Mouse (Mus musculus) lung, embryonic 15.5 days (tissue): Measurements from ENCODE around the gene Zbtb46. TPM values are rescaled to one million over a fixed set of nuclear protein-coding genes. Genes with fewer than 3 reads are reported as not detected.

ENCODE experiments used
- ATAC-seq: fragments of 200-750 bp; cut with Nextera tagmentation; 2 replicates; pipeline ENCODE4 v1.8.0; 2017; ENCODE audit warnings: moderate number of reproducible peaks, borderline replicate concordance; ENCODE audit not compliant: low FRiP score, low TSS enrichment; ENCODE audit errors: extremely low read depth
- H3K27ac ChIP-seq: fragments of 300-500 bp; sonication (generic); 2 replicates; pipeline ENCODE4 v1.5.1; 2015; ENCODE audit warnings: moderate library complexity, mild to moderate bottlenecking, inconsistent platforms
- H3K27me3 ChIP-seq: fragments of 300-500 bp; sonication (generic); 2 replicates; pipeline ENCODE4 v1.6.1; 2015; ENCODE audit warnings: inconsistent platforms
- H3K36me3 ChIP-seq: fragments of 300-500 bp; sonication (generic); 2 replicates; pipeline ENCODE4 v1.6.1; 2015; ENCODE audit warnings: inconsistent platforms
- H3K4me1 ChIP-seq: fragments of 300-500 bp; sonication (generic); 2 replicates; pipeline ENCODE4 v1.6.1; 2015; ENCODE audit warnings: inconsistent platforms
- H3K4me2 ChIP-seq: fragments of 300-500 bp; sonication (generic); 2 replicates; pipeline ENCODE4 v1.6.1; 2015; ENCODE audit warnings: inconsistent platforms, mild to moderate bottlenecking, moderate library complexity
- H3K4me3 ChIP-seq: fragments of 300-500 bp; sonication (generic); 2 replicates; pipeline ENCODE4 v1.5.1; 2015; ENCODE audit warnings: mild to moderate bottlenecking, inconsistent platforms
- H3K9ac ChIP-seq: fragments of 300-500 bp; sonication (generic); 2 replicates; pipeline ENCODE4 v1.6.1; 2015; ENCODE audit warnings: inconsistent platforms
- H3K9me3 ChIP-seq: fragments of 300-500 bp; sonication (generic); 2 replicates; pipeline ENCODE4 v1.6.1; 2016; ENCODE audit warnings: inconsistent platforms
- WGBS: fragments of 180-500 bp; shearing (Covaris S2); methylation state at CpG from one replicate; pipeline ENCODE4 v1.1.7; 2015; 5-methylcytosine and 5-hydroxymethylcytosine counted together
- polyA plus RNA-seq: library from polyadenylated mRNA; unstranded; fragments of >200 nt; fragmentation: Nextera tagmentation; extraction: Ambion mirVana; gene quantifications from 2 replicates; pipeline ENCODE4 v1.2.1, GENCODE M21; 2015

Zbtb46 gene
- polyA plus RNA-seq, 1 experiment from 2014 or later = 14.6 TPM

DNA sequence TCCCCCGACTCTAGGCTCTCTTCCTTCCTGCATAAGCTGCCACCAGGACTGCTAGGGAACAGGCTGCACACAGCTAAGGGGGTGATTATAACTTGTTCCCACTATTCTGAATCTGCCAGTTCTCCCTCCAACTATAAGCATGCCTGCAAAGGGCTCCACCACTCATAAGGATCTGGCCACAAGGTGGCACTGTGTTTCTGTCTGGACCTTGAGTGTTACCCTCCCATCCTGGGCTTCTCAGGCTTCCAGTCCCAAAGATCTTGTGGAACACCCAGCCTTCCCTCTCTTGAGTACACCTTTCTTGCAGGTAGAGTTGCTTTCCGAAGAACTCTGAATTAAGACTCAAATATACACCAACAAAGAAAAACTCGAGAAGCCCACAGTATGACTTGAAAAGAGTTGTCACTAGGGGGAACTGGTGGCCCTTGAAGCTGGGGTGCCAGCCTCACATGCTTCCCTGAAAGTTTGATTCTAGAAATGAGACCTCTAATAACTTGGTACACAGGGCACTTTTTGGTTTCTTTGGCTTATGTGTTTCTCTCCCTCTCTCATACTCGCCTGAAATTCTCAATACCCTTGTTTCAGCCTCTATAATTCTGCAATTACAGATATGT, 66.5 kb downstream of the Zbtb46 start:
- ATAC-seq = 0 out of 2 replicates have a peak, but pooled peaks have one; percentile 60
- 0 out of 2 replicates have a peak, but pooled peaks cover 6% of the 10 kb centered on the region for H3K36me3 ChIP-seq
- 21% methylated on average over 4 of the region's 4 CpGs for WGBS

DNA sequence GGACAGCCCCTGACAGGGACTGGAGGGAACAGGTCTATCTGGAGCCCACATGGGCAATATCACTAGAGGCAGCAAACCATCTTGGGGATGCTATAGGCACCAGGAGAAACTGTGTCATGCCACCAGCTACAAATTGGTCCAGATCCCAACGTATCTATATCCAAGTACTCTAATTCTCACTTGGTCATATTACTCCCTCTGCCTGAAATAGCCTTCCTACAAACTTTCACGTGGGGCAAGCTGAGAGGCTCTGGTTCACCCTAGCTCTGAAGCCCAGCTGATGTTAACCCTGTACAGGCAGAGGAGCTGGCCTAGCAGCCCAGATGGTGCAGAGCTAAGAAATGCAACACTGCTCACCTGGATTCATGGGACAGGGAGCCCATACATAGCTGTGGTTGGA, 67.7 kb downstream of the Zbtb46 start:
- Histone ChIP-seq H3K9ac (no peak overlapping the region), H3K4me3 (no peak overlapping the region), H3K4me1 (peaks cover 6% of the 10 kb centered on the region; the same call in 1 of the 2 replicates), H3K27ac (no peak overlapping the region), H3K9me3 (no peaks in the 10 kb centered on the region), H3K27me3 (no peaks in the 10 kb centered on the region), H3K4me2 (no peak overlapping the region), H3K36me3 (0 out of 2 replicates have a peak, but pooled peaks cover 9% of the 10 kb centered on the region)
- 68% methylated on average over 2 of the region's 2 CpGs for WGBS
- ATAC-seq = no peak

More for the DNA sequence above, 66.5 kb downstream of the Zbtb46 start:
- no peaks in the 10 kb centered on the region for H3K27me3 ChIP-seq
- no peak overlapping the region for H3K27ac ChIP-seq
- no peaks in the 10 kb centered on the region for H3K9me3 ChIP-seq
- no peak overlapping the region for H3K9ac ChIP-seq
- H3K4me3 ChIP-seq = no peak overlapping the region
- no peak overlapping the region for H3K4me2 ChIP-seq
- H3K4me1 ChIP-seq = peaks cover 7% of the 10 kb centered on the region; the same call in 1 of the 2 replicates

- Histone ChIP-seq H3K36me3 (0 out of 2 replicates have a peak, but pooled peaks cover 9% of the 10 kb centered on the region), H3K27me3 (no peaks in the 10 kb centered on the region), H3K27ac (no peak overlapping the region), H3K9me3 (no peaks in the 10 kb centered on the region), H3K4me3 (no peak overlapping the region), H3K4me1 (peaks cover 9% of the 10 kb centered on the region), H3K4me2 (no peak overlapping the region), H3K9ac (no peak overlapping the region)
- WGBS = 84% methylated on average over 15 of the region's 15 CpGs
- no peak for ATAC-seq
These were observed 68.2 kb downstream of the Zbtb46 start for GRCm38 (mm10) chr2:181391022-181391421.

DNA sequence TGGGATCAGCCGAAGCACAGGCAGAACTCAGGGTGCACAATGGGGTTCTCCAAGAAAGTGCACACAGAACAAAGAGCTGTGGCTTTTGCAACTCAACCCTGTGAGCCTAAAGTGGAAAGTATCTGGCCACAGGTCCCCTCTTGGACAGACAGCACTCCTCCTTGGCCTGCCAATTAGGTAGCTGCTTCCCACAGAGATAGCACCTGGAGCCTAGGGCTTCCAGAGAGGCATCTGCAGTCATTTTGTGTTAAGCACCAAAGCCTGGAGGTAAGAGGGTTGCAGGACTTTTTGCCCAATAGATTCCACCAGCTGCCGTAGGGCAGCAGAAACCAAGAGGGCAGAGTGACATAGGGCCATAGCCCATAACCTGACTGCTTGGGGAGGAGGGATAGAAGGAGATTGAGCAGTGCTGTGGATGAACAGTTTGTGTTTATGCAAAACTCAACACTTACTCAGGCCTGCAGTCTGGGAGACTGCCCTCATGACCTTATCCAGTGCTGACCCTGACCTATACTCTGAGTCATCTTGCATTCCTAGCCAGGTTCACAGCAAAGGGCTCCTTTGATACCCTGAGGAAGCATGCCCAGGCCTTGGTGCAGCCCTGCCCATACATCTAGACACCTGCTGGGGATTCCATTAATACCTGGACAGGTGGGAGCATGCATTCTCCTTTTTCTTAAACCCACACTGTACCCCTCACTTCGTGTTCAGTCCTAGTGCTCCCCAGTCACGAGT, 68.9 kb downstream of the Zbtb46 start:
- peaks cover 16% of the 10 kb centered on the region for H3K4me1 ChIP-seq
- H3K36me3 ChIP-seq = 0 out of 2 replicates have a peak, but pooled peaks cover 9% of the 10 kb centered on the region
- ATAC-seq = no peak

GRCm38 (mm10) chr2:181386663-181387210, 72.5 kb downstream of the Zbtb46 start:
- H3K27ac ChIP-seq = peak overlapping the region; percentile 18; the same call in 1 of the 2 replicates
- H3K4me3 ChIP-seq = no peak overlapping the region
- no peak overlapping the region for H3K4me2 ChIP-seq
- H3K36me3 ChIP-seq = peaks cover 17% of the 10 kb centered on the region
- WGBS = 78% methylated on average over 3 of the region's 4 CpGs
- 0 out of 2 replicates have a peak overlapping the region, but pooled peaks have one; percentile 5 for H3K9ac ChIP-seq
- no peaks in the 10 kb centered on the region for H3K27me3 ChIP-seq
- ATAC-seq = no peak
- H3K9me3 ChIP-seq = no peaks in the 10 kb centered on the region
- peaks cover 24% of the 10 kb centered on the region for H3K4me1 ChIP-seq

More for the DNA sequence above, 68.9 kb downstream of the Zbtb46 start:
- 71% methylated on average over 4 of the region's 4 CpGs for whole genome bisulfite sequencing
- Histone ChIP-seq H3K27me3 (no peaks in the 10 kb centered on the region), H3K9me3 (no peaks in the 10 kb centered on the region), H3K4me3 (no peak overlapping the region), H3K4me2 (no peak overlapping the region), H3K9ac (no peak overlapping the region; the same call in 1 of the 2 replicates), H3K27ac (no peak overlapping the region)

DNA sequence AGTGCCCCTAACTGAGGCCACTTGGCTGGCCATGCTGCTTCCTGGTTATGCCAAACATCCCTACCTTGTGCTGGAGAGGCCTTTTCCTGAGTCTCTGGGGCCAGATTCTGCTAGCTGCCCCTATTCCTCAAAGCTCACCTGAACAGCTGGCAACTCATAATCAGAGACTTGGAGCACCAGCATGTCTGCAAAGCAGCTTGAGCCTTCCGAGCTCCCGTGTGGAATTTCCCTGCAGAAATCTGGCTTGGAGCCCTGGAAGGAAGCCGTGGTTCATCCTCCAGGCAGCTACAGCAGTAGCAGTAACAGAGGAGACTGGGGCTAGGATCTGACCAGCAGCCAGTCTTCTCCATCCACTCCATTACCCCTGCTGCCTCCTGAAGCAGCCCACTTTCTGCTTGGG, 73.3 kb downstream of the Zbtb46 start:
- peak overlapping the region; percentile 92 for H3K27ac ChIP-seq

GRCm38 (mm10) chr2:181384919-181385391, 74.3 kb downstream of the Zbtb46 start:
- H3K4me3 ChIP-seq = no peak overlapping the region
- no peak overlapping the region for H3K4me2 ChIP-seq
- H3K9me3 ChIP-seq = no peaks in the 10 kb centered on the region
- H3K27ac ChIP-seq = peak overlapping the region; percentile 92
- H3K4me1 ChIP-seq = peaks cover 24% of the 10 kb centered on the region
- peak; percentile 83 for ATAC-seq
- H3K9ac ChIP-seq = no peak overlapping the region
- WGBS = 57% methylated on average over 4 of the region's 4 CpGs
- peaks cover 31% of the 10 kb centered on the region for H3K36me3 ChIP-seq
- no peaks in the 10 kb centered on the region for H3K27me3 ChIP-seq

More for the DNA sequence above, 73.3 kb downstream of the Zbtb46 start:
- peaks cover 24% of the 10 kb centered on the region for H3K4me1 ChIP-seq
- peaks cover 21% of the 10 kb centered on the region for H3K36me3 ChIP-seq
- no peaks in the 10 kb centered on the region for H3K9me3 ChIP-seq
- WGBS = 48% methylated on average over 3 of the region's 3 CpGs
- no peak overlapping the region for H3K4me2 ChIP-seq
- no peak for ATAC-seq
- no peak overlapping the region for H3K9ac ChIP-seq
- H3K27me3 ChIP-seq = no peaks in the 10 kb centered on the region
- no peak overlapping the region for H3K4me3 ChIP-seq

GRCm38 (mm10) chr2:181384463-181384862, 74.8 kb downstream of the Zbtb46 start:
- Histone ChIP-seq H3K4me2 (no peak overlapping the region), H3K27ac (peak overlapping the region; percentile 92), H3K27me3 (no peaks in the 10 kb centered on the region), H3K4me1 (peaks cover 24% of the 10 kb centered on the region), H3K9me3 (no peaks in the 10 kb centered on the region), H3K9ac (no peak overlapping the region), H3K36me3 (peaks cover 36% of the 10 kb centered on the region), H3K4me3 (no peak overlapping the region)
- ATAC-seq = peak; percentile 24; the same call in 1 of the 2 replicates
- WGBS = 61% methylated on average over 7 of the region's 7 CpGs

- Histone ChIP-seq H3K9me3 (no peaks in the 10 kb centered on the region), H3K4me1 (peaks cover 21% of the 10 kb centered on the region), H3K9ac (no peak overlapping the region), H3K27ac (no peak overlapping the region), H3K4me2 (no peak overlapping the region), H3K4me3 (no peak overlapping the region), H3K36me3 (peaks cover 46% of the 10 kb centered on the region), H3K27me3 (no peaks in the 10 kb centered on the region)
- WGBS = 81% methylated on average over 6 of the region's 6 CpGs
- ATAC-seq = no peak
These were observed 77.5 kb downstream of the Zbtb46 start for GRCm38 (mm10) chr2:181381631-181382306.

DNA sequence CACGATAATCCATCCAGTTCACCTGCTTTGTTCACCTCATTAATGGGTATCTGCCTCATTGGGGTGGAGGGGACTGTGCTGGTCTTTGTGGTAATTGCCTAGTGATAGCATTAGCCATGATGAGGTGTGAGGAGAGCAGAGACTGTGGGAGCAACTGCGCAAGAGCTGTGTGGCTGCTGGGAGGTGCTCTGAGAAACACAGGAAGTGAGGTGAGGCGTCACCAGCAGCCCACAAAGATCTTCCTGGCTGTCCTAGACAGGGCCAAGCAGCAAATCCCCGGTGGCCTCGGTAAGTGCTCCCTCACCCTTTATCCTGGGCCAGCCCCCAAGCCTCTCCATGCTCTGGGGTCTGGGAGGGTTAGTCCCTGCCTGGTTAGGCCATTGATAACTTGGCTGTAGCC, 78.1 kb downstream of the Zbtb46 start:
- WGBS = 83% methylated on average over 5 of the region's 5 CpGs
- no peak for ATAC-seq
- no peaks in the 10 kb centered on the region for H3K27me3 ChIP-seq
- H3K4me1 ChIP-seq = peaks cover 16% of the 10 kb centered on the region
- H3K4me3 ChIP-seq = no peak overlapping the region
- no peak overlapping the region for H3K27ac ChIP-seq
- H3K9me3 ChIP-seq = no peaks in the 10 kb centered on the region
- H3K4me2 ChIP-seq = no peak overlapping the region
- H3K36me3 ChIP-seq = peaks cover 46% of the 10 kb centered on the region
- no peak overlapping the region for H3K9ac ChIP-seq

DNA sequence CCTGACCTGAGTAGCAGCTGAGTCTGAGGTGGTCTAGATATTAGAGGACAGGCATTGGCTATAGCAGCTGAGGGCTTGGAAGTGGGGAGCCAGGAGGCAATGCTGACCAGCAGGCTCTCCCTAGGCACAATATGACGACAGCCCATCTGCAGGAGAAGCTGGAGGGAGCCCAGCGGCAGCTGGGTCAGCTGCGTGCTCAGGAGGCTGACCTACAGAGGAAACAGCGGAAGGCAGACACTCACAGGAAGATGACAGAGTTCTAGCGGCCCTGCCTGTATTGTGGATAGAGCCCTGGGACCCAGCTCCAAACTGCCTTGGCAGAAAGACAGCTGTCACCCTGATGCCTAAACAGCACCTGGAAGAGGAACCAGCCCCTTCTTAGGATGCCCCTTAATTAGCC, 79.0 kb downstream of the Zbtb46 start:
- Histone ChIP-seq H3K9me3 (no peaks in the 10 kb centered on the region), H3K27ac (no peak overlapping the region), H3K4me1 (0 out of 2 replicates have a peak, but pooled peaks cover 7% of the 10 kb centered on the region), H3K9ac (no peak overlapping the region), H3K36me3 (peaks cover 46% of the 10 kb centered on the region), H3K27me3 (no peaks in the 10 kb centered on the region), H3K4me2 (no peak overlapping the region), H3K4me3 (no peak overlapping the region)
- 71% methylated on average over 5 of the region's 5 CpGs for WGBS
- ATAC-seq = no peak
